Mouse (Mus musculus) layer of hippocampus, adult 18-20 months (tissue): ENCODE measurements around the gene Cpxm2. TPM values are rescaled to one million over a fixed set of nuclear protein-coding genes. Genes with fewer than 3 reads are reported as not detected.

ENCODE experiments used
- DNase-seq, 2 experiments: peaks; one replicate each; pipeline ENCODE4 v3.0.0; 2022; ENCODE audit warnings: low spot score in 2 of 2
- total RNA-seq, 2 experiments: library from RNA; stranded (reverse); gene quantifications; 2 replicates each; pipeline ENCODE4 v1.2.3; 2021

The Cpxm2 gene
- total RNA-seq, 2 experiments from 2014 or later: 2.3 to 3.0 TPM

- DNase-seq: peak in 1 of 2 experiments; percentile 32
Observed at GRCm38 (mm10) chr7:132145227-132145800, 9.2 kb downstream of the Cpxm2 start.

- DNase-seq: peak in 1 of 2 experiments; percentile 10
Observed at GRCm38 (mm10) chr7:132128687-132129086, 25.9 kb downstream of the Cpxm2 start.

- no peak for DNase-seq
Observed at GRCm38 (mm10) chr7:132124948-132125347, 29.6 kb downstream of the Cpxm2 start.

- no peak for DNase-seq
Observed at GRCm38 (mm10) chr7:132123211-132123610, 31.3 kb downstream of the Cpxm2 start.

- no peak for DNase-seq
Observed at GRCm38 (mm10) chr7:132119817-132120216, 34.7 kb downstream of the Cpxm2 start.

- no peak for DNase-seq
Observed at GRCm38 (mm10) chr7:132111770-132112169, 42.8 kb downstream of the Cpxm2 start.

- DNase-seq: no peak
Observed at GRCm38 (mm10) chr7:132110308-132110707, 44.2 kb downstream of the Cpxm2 start.

- DNase-seq: no peak
Observed at GRCm38 (mm10) chr7:132106891-132107290, 47.6 kb downstream of the Cpxm2 start.

GRCm38 (mm10) chr7:132105326-132105725 is 49.2 kb downstream of the Cpxm2 start:
- DNase-seq: no peak

GRCm38 (mm10) chr7:132098441-132098840 is 56.1 kb downstream of the Cpxm2 start:
- DNase-seq: no peak

GRCm38 (mm10) chr7:132094666-132095065 is 59.9 kb downstream of the Cpxm2 start:
- no peak for DNase-seq

- no peak for DNase-seq
Observed at GRCm38 (mm10) chr7:132091551-132091950, 63.0 kb downstream of the Cpxm2 start.

- peak; percentile 12 to 42 for DNase-seq
Observed at GRCm38 (mm10) chr7:132088606-132089005, 65.9 kb downstream of the Cpxm2 start.

GRCm38 (mm10) chr7:132088181-132088580 is 66.4 kb downstream of the Cpxm2 start:
- DNase-seq: no peak

GRCm38 (mm10) chr7:132075825-132076224 is 78.7 kb downstream of the Cpxm2 start:
- DNase-seq: no peak

- peak; percentile 29 to 46 for DNase-seq
Observed at GRCm38 (mm10) chr7:132074503-132074902, 80.0 kb downstream of the Cpxm2 start.

GRCm38 (mm10) chr7:132070877-132071625 is 83.5 kb downstream of the Cpxm2 start:
- DNase-seq: no peak

GRCm38 (mm10) chr7:132067951-132068350 is 86.6 kb downstream of the Cpxm2 start:
- DNase-seq: peak; percentile 23 to 44

GRCm38 (mm10) chr7:132067511-132067910 is 87.0 kb downstream of the Cpxm2 start:
- no peak for DNase-seq

GRCm38 (mm10) chr7:132060116-132060515 is 94.4 kb downstream of the Cpxm2 start:
- no peak for DNase-seq

GRCm38 (mm10) chr7:132056565-132056964 is 98.0 kb downstream of the Cpxm2 start:
- no peak for DNase-seq

GRCm38 (mm10) chr7:132046662-132047061 is 107.9 kb downstream of the Cpxm2 start:
- DNase-seq: peak in 1 of 2 experiments; percentile 24
